Comparison of ENCODE assay signal across 11 mouse cellular contexts in genomic region chr19:4220416-4220815, GRCm38 (mm10). TPM values are rescaled to one million over a fixed set of nuclear protein-coding genes. Genes with fewer than 3 reads are reported as not detected.
DNase-seq lines count a peak whose midpoint lies in the region; ATAC-seq and TF ChIP-seq lines count a peak whose summit lies in the region.
"Had no signal": no experiment of that assay in that cellular context is flagged by ENCODE, and none has a peak within 500 bp of the region (broad histone marks: within the 10 kb centered on the region; RNA-seq: fewer than 3 reads in every experiment).

No protein-coding gene starts in this region.

- no peak for ATAC-seq in kidney, postnatal 0 days (replicated peaks; ENCODE audit: low FRiP score, low read depth)
- ATAC-seq in liver, embryonic 14.5 days (ENCODE audit: insufficient read depth): peak; percentile 15; the same call in 1 of the 2 replicates

- H3K9me3 ChIP-seq in kidney, postnatal 0 days (replicated peaks; ENCODE audit: low read length): no peaks in the 10 kb centered on the region
- no peaks in the 10 kb centered on the region for H3K9me3 ChIP-seq in embryonic facial prominence, embryonic 10.5 days
- no peaks in the 10 kb centered on the region for H3K9me3 ChIP-seq in liver, embryonic 14.5 days (ENCODE audit: control insufficient read depth, low read length)
- H3K9me3 ChIP-seq: hindbrain, embryonic 15.5 days had no signal

- H3K4me2 ChIP-seq in kidney, postnatal 0 days (ENCODE audit: low read length): peak overlapping the region; percentile 30; the same call in 1 of the 2 replicates
- no peak overlapping the region for H3K4me2 ChIP-seq in liver, embryonic 14.5 days (ENCODE audit: low read depth)
- H3K4me2 ChIP-seq: hindbrain, embryonic 15.5 days had no signal

- no peaks in the 10 kb centered on the region for H3K36me3 ChIP-seq in kidney, postnatal 0 days (ENCODE audit: insufficient read depth, low read length)
- H3K36me3 ChIP-seq in embryonic facial prominence, embryonic 10.5 days (replicated peaks): peaks cover 12% of the 10 kb centered on the region; the same call in 1 of the 2 replicates
- H3K36me3 ChIP-seq in liver, embryonic 14.5 days (replicated peaks; ENCODE audit: control insufficient read depth, insufficient read depth, low read depth): no peaks in the 10 kb centered on the region
- H3K36me3 ChIP-seq: hindbrain, embryonic 15.5 days had no signal

- TF ChIP-seq EP300 in liver, embryonic 14.5 days (IDR thresholded peaks at IDR 0.05; ENCODE audit: low read depth): no peak

- no peak for TF ChIP-seq CTCF in kidney, postnatal 0 days (IDR thresholded peaks at IDR 0.05; ENCODE audit: low read depth)
- no peak for TF ChIP-seq CTCF in liver, embryonic 14.5 days (IDR thresholded peaks at IDR 0.05; ENCODE audit: low read depth)

- H3K27ac ChIP-seq in kidney, postnatal 0 days: peak overlapping the region; percentile 31
- peak overlapping the region; percentile 61; the same call in 1 of the 2 replicates for H3K27ac ChIP-seq in embryonic facial prominence, embryonic 10.5 days (replicated peaks)
- no peak overlapping the region for H3K27ac ChIP-seq in liver, embryonic 14.5 days
- H3K27ac ChIP-seq: hindbrain, embryonic 15.5 days had no signal

- H3K4me1 ChIP-seq in kidney, postnatal 0 days (replicated peaks; ENCODE audit: insufficient read depth, low read length): peaks cover 40% of the 10 kb centered on the region
- peaks cover 68% of the 10 kb centered on the region for H3K4me1 ChIP-seq in embryonic facial prominence, embryonic 10.5 days
- peaks cover 0 to 10% of the 10 kb centered on the region in 2 experiments; a peak in 3 of 4 replicates for H3K4me1 ChIP-seq in liver, embryonic 14.5 days (replicated peaks; ENCODE audit: control insufficient read depth in 2 of 2, insufficient read depth in 2 of 2, low read length in 1 of 2)

- H3K4me3 ChIP-seq in kidney, postnatal 0 days (replicated peaks; ENCODE audit: low read depth, low read length): no peak overlapping the region
- no peak overlapping the region for H3K4me3 ChIP-seq in embryonic facial prominence, embryonic 10.5 days
- no peak overlapping the region for H3K4me3 ChIP-seq in liver, embryonic 14.5 days (ENCODE audit: insufficient read depth in 1 of 2, low read depth in 2 of 2, low read length in 2 of 2)
- H3K4me3 ChIP-seq: hindbrain, embryonic 15.5 days had no signal

- WGBS in kidney, postnatal 0 days: 48% methylated on average over 4 of the region's 4 CpGs
- WGBS in embryonic facial prominence, embryonic 10.5 days: 72% methylated on average over 4 of the region's 4 CpGs
- 35% methylated on average over 4 of the region's 4 CpGs for WGBS in liver, embryonic 14.5 days (ENCODE audit: insufficient replicate concordance)

- H3K9ac ChIP-seq in kidney, postnatal 0 days (ENCODE audit: low read depth, low read length): no peak overlapping the region; the same call in 1 of the 2 replicates
- H3K9ac ChIP-seq in liver, embryonic 14.5 days (replicated peaks): no peak overlapping the region
- H3K9ac ChIP-seq: hindbrain, embryonic 15.5 days had no signal

- H3K27me3 ChIP-seq in kidney, postnatal 0 days (ENCODE audit: insufficient read depth, low read length): no peaks in the 10 kb centered on the region
- H3K27me3 ChIP-seq in embryonic facial prominence, embryonic 10.5 days (replicated peaks; ENCODE audit: low read depth, poor library complexity, severe bottlenecking): peaks cover 58% of the 10 kb centered on the region
- peaks cover 27% of the 10 kb centered on the region for H3K27me3 ChIP-seq in liver, embryonic 14.5 days (ENCODE audit: control insufficient read depth, insufficient read depth, low read length)

- DNase-seq in cerebellum, postnatal 10 days: peak; percentile 80 to 81
- no peak for DNase-seq in cerebellum, adult 8-10 months
- DNase-seq in kidney, postnatal 0 days (ENCODE audit: low spot score): no peak
- DNase-seq in kidney, adult 9 months: no peak
- DNase-seq in embryonic facial prominence, embryonic 10.5 days (ENCODE audit: low spot score): no peak
- DNase-seq in liver, embryonic 14.5 days (ENCODE audit: low read depth in 3 of 3, low spot score in 3 of 3): no peak
- no peak for DNase-seq in MN1 (ENCODE audit: low spot score)
- no peak for DNase-seq in frontal cortex, adult 2 months (ENCODE audit: extremely low spot score in 1 of 2, low spot score in 1 of 2)

RNA-seq across cellular contexts. Expression of gene AC109138.7, which starts 6.3 kb away (rescaled TPM):
- polyA plus RNA-seq in kidney, postnatal 0 days (2015; fragmentation: Nextera tagmentation; extraction: Ambion mirVana): not detected in 2 replicates
- not detected in 2 replicates for polyA plus RNA-seq in embryonic facial prominence, embryonic 10.5 days (2016; fragmentation: Nextera tagmentation; extraction: Ambion mirVana)
- polyA plus RNA-seq in liver, embryonic 14.5 days (2012; rRNA removed): not detected in 2 replicates
- not detected in 2 replicates for polyA plus RNA-seq in liver, embryonic 14.5 days (2014; fragmentation: Nextera tagmentation; extraction: Ambion mirVana)
- not detected in 2 replicates for polyA plus RNA-seq in frontal cortex, adult 2 months (2012; rRNA removed)
- polyA plus RNA-seq: cortical plate, adult 2 months; hindbrain, embryonic 15.5 days; limb, embryonic 11.5 days had no signal

RNA-seq across cellular contexts. Expression of gene Clcf1, which starts 6.4 kb away (rescaled TPM):
- polyA plus RNA-seq in kidney, postnatal 0 days (2015; fragmentation: Nextera tagmentation; extraction: Ambion mirVana): 6.5 and 6.7 TPM in 2 replicates
- polyA plus RNA-seq in embryonic facial prominence, embryonic 10.5 days (2016; fragmentation: Nextera tagmentation; extraction: Ambion mirVana): 2.8 and 3.3 TPM in 2 replicates
- 1.1 TPM in 2 replicates for polyA plus RNA-seq in liver, embryonic 14.5 days (2012; rRNA removed)
- 0.42 and 0.43 TPM in 2 replicates for polyA plus RNA-seq in liver, embryonic 14.5 days (2014; fragmentation: Nextera tagmentation; extraction: Ambion mirVana)
- polyA plus RNA-seq in frontal cortex, adult 2 months (2012; rRNA removed): 3.9 and 4.5 TPM in 2 replicates

RNA-seq across cellular contexts. Expression of gene Pold4, which starts 11.3 kb away (rescaled TPM):
- polyA plus RNA-seq in kidney, postnatal 0 days (2015; fragmentation: Nextera tagmentation; extraction: Ambion mirVana): 40.9 and 43.6 TPM in 2 replicates
- 13.7 and 15.1 TPM in 2 replicates for polyA plus RNA-seq in embryonic facial prominence, embryonic 10.5 days (2016; fragmentation: Nextera tagmentation; extraction: Ambion mirVana)
- polyA plus RNA-seq in liver, embryonic 14.5 days (2012; rRNA removed): 15.2 and 15.9 TPM in 2 replicates
- 12.9 and 13.1 TPM in 2 replicates for polyA plus RNA-seq in liver, embryonic 14.5 days (2014; fragmentation: Nextera tagmentation; extraction: Ambion mirVana)
- 35.0 and 39.4 TPM in 2 replicates for polyA plus RNA-seq in frontal cortex, adult 2 months (2012; rRNA removed)

RNA-seq across cellular contexts. Expression of gene Rad9a, which starts 19.0 kb away (rescaled TPM):
- 22.8 and 25.7 TPM in 2 replicates for polyA plus RNA-seq in kidney, postnatal 0 days (2015; fragmentation: Nextera tagmentation; extraction: Ambion mirVana)
- 58.1 and 58.2 TPM in 2 replicates for polyA plus RNA-seq in embryonic facial prominence, embryonic 10.5 days (2016; fragmentation: Nextera tagmentation; extraction: Ambion mirVana)
- polyA plus RNA-seq in liver, embryonic 14.5 days (2012; rRNA removed): 20.8 and 21.4 TPM in 2 replicates
- 14.3 and 16.8 TPM in 2 replicates for polyA plus RNA-seq in liver, embryonic 14.5 days (2014; fragmentation: Nextera tagmentation; extraction: Ambion mirVana)
- 18.4 and 19.3 TPM in 2 replicates for polyA plus RNA-seq in frontal cortex, adult 2 months (2012; rRNA removed)

RNA-seq across cellular contexts. Expression of gene Ppp1ca, which starts 28.6 kb away (rescaled TPM):
- polyA plus RNA-seq in kidney, postnatal 0 days (2015; fragmentation: Nextera tagmentation; extraction: Ambion mirVana): 804 and 864 TPM in 2 replicates
- polyA plus RNA-seq in embryonic facial prominence, embryonic 10.5 days (2016; fragmentation: Nextera tagmentation; extraction: Ambion mirVana): 1,000 and 1,025 TPM in 2 replicates
- 203 and 214 TPM in 2 replicates for polyA plus RNA-seq in liver, embryonic 14.5 days (2012; rRNA removed)
- polyA plus RNA-seq in liver, embryonic 14.5 days (2014; fragmentation: Nextera tagmentation; extraction: Ambion mirVana): 432 and 447 TPM in 2 replicates
- polyA plus RNA-seq in frontal cortex, adult 2 months (2012; rRNA removed): 347 and 379 TPM in 2 replicates

Comparison
In these comparisons a context has a peak if more than half of its experiments do, and no peak if none do; other contexts are left out.
1. DNase-seq: peak in cerebellum, postnatal 10 days (2 of 2); none in cerebellum, adult 8-10 months (single experiment), kidney, postnatal 0 days (single experiment), kidney, adult 9 months (single experiment), embryonic facial prominence, embryonic 10.5 days (single experiment), liver, embryonic 14.5 days (0 of 3), MN1 (single experiment) and frontal cortex, adult 2 months (0 of 2).